Mouse (Mus musculus): ENCODE results near the gene Nolc1.

- TF ChIP-seq EP300 (IDR thresholded peaks at IDR 0.05; ENCODE audit: low read length) (no peak), MAX (IDR thresholded peaks at IDR 0.05; ENCODE audit: low read length) (no peak), ELF1 (IDR thresholded peaks at IDR 0.05; ENCODE audit: low read depth, low read length) (no peak), CTCF (conservative IDR thresholded peaks at IDR 0.05 in 1 of 2, IDR thresholded peaks at IDR 0.05 in 1 of 2; ENCODE audit: low read depth in 2 of 2, low read length in 2 of 2) (no peak), TBP (conservative IDR thresholded peaks at IDR 0.05; ENCODE audit: low read depth, low read length) (no peak), POLR2A (IDR thresholded peaks at IDR 0.05; ENCODE audit: low read depth, low read length) (no peak), POLR2AphosphoS2 (IDR thresholded peaks at IDR 0.05; ENCODE audit: low read depth, low read length) (no peak), HCFC1 (IDR thresholded peaks at IDR 0.05; ENCODE audit: low read depth, low read length) (no peak), USF1 (IDR thresholded peaks at IDR 0.05; ENCODE audit: low read depth, low read length) (no peak), ZNF384 (IDR thresholded peaks at IDR 0.05; ENCODE audit: low read depth, low read length) (no peak)
These were observed 34.6 kb downstream of the Nolc1 start for GRCm38 (mm10) chr19:46110214-46110613.

All from CH12.LX (cell line).